Mouse (Mus musculus) 3134 (cell line): ENCODE results near the gene Ptprd.
"Not testable (repeated sequence)": the region's sequence is repeated elsewhere in the genome, so short reads cannot be mapped to it uniquely, and the experiment has no call there.

Source experiments
- DNase-seq: peaks from one replicate; pipeline ENCODE4 v3.0.0-alpha.2; 2011; ENCODE audit warnings: low spot score; ENCODE audit not compliant: insufficient read length; ENCODE audit errors: extremely low read depth

Ptprd gene

DNA sequence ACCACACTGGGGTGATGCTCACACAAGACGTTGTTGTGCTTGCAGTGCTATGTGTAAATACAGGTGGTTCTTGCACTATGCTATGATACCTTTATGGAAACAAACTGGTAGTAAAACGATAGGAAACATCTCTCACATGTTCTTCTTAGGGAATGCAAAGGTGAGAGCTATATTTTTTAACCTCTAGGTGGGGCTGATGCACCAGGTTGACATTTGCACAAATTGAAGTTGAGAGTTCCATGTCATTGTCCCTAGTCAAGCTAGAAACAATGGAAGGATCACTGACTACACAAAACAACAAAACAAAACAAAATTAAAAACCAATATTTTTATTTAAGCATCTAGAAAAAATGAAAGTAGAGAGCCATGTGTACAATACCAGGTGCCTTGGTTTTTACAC lies 250.1 kb downstream of the Ptprd start:
- DNase-seq = peak; percentile 3

DNA sequence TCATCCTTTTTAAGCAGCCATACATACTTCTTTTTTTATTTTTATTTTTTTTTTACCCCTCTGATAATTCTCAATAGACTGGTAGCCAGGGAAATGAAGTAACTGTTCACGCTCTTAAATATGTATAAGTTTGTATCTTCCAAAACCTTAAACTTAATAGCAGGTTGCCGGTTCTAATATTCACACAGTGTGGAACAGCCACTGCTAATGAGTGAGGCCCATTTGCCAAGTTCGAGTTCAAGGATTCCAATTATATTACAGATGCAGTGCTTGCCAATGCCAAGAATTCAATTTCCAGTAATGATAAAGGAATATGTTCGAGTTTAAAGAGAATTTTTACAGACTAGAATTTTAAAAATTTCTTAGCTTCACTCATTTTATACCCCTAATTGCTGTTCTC lies 322.3 kb downstream of the Ptprd start:
- DNase-seq = no peak

DNA sequence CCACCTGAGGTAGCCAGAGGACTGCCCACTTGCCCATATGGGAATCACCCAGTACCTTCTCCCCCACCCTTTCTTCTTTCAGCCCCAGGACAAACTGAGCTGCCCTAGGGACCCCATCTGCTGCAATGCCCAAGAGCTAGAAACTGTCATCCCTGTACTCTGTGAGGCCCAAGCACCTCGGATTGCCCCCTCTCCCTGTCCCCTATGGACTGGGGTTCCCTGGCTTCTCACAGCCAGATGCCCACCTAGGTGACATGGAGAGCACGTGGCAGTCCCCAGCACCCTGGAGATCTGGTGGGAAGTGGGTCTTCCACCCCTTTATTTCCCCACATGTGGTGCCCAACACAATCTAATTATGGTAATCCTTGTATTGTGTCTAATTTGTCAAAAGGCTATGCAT lies 331.5 kb downstream of the Ptprd start:
- DNase-seq = no peak

DNA sequence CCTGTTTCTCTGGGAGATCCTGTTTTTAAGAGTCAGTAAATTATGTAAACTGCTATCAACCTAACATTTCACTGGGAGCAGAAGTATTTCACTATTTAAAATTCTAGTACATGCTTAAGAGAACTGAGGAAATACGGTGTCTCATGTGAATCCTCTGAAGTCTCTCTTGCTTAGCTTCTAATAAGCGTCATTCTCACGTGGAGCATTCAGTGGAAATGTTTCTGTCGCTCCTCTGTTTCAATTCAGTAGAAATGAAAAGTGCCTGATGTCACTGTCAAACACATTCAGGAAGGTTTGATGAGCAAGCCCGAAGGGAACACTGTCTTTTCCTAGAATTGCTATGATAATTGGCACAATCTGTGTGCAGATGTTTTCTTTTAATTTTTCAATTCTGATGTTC lies 350.5 kb downstream of the Ptprd start:
- no peak for DNase-seq

DNA sequence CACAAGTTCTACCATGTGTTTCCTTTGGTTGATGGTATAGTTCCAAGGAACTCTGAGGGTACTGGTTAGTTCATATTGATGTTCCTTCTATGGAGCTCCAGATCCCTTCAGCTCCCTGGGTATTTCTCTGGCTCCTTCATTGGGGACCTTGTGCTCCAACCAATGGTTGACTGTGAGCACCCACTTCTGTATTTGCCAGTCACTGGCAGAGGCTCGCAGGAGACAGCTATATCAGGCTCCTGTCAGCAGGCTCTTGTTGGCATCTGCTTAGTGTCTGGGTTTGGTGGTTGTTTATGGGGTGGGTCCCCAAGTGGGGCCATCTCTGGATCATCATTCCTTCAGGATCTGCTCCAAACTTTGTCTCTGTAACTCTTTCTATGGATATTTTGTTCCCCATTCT lies 414.4 kb downstream of the Ptprd start:
- DNase-seq = not testable (repeated sequence)

DNA sequence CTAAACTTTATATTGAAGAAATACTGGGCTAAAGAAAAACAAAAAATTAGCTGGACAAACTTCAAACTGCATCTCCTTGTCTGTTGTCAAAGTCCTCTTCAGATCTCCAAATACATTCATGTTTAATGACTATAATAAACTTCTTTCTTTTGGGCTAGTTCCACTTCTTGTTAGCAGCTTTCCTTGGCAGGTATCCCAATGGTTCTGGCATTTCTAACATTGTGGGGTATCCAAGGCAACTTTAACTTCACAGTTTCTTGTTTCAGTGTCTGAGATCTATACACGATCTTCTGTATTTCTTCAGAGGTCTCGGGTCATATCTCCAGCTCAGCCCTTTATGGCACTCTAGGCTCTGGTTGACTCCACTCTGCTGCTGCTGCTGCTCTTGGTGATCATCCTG lies 434.5 kb downstream of the Ptprd start:
- no peak for DNase-seq

DNA sequence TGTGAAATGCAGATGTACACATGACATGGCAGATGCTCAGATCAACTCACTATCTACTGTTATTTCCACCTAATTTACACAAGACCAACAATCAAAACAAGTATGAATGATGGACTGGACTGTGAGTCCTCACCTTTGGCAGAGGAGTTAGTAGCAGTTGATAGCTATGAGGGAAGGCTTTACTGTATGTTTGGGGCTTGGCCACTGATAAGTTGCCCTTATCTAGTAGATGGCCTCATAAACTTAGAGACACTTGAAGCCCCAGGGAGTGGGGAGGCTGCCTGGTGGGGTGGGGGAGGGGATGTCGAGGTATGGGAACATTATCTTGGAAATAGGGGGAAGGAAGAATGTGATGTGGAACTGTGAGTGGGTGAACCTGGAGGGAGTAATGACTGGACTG lies 448.0 kb downstream of the Ptprd start:
- DNase-seq = no peak

DNA sequence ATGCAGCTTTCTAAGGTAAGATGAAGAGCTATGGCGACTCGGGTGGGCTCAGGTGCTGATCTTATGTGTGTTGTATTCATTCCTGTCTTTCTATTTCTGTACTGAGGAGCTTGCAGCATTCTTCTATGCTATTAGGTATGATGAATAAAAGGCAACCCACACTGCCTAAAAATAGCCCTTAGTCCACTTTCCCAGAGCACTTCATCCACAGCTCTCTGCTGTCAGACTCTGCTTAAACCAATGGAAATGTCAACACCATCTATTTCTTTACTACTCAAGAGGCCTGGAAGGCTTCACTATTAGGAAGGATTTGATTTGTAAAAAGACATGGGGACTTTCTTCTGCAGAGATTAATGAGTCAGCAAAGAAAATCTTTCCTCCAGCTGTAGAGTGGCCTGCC lies 468.4 kb downstream of the Ptprd start:
- no peak for DNase-seq

DNA sequence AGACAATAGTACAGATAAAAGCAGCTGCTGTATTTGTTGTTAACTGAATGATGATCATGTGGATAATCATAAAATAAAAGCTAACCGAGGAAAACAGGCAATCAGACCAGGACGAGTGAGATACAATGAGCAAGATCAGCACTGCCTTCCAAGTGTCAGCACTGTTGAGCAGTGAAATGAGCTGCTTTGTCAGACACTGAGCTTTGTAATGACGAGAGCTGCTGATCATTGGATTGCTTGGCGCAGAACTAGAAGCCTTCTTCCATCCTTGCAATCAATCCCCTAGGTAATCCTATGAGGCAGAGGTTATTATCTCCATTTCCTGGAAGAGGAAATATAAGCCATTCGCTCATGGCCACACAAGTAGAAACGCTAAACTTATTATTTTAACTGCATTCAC lies 489.9 kb downstream of the Ptprd start:
- DNase-seq = no peak

DNA sequence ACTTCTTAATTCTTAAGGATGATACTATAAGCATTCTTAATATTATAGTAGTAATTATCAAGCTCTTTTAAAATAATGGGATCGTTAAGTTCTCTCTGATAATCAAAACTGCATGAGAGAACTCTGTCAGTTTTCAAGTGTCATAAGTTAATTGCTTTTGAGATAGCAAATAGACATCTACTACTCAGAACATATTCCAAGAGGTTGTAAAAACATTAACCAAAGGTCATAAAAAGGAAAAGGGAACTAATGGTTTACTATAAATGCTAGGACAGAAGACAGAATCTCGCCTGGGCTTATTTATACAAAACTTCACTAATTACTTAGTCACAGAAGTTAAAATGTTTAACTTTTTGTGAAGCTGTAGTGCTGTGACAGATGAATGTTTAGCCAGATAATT lies 494.0 kb downstream of the Ptprd start:
- no peak for DNase-seq

DNA sequence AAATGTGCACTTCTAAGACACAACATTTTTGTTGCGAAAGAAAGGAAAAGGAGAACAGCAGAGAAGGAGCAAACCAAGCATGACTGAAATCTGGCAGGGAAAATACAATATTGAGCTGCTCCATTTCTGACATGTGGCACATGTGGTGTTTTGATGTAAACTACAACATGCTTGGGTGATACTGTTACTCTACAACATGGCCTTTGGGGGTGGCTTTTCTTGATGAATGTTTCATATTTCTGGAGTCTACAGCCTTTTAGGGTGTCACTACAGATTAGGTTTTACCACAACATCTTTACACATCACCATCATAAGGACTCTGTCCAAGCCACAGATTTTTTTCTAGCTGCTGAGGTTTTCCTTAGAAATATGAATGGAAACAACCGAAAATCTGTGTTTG lies 501.5 kb downstream of the Ptprd start:
- DNase-seq = no peak

DNA sequence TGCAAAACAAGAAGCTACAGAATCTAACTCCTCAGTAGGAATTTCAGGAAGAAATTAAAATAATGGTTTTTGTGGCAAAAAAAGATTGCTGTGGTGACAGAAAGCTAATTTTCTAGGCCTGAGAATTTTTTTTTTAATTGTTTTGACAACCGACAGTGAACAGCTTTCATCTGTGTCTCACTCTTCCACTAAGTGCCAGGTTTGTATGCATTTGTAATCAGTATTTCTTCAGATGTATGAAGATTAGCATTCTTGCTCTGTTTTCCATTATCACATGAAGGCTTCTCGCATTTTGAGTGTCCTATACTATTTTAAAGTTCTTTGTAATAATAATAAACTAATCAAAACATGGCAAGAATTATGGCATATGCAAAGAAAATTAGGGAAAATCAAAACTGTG lies 513.5 kb downstream of the Ptprd start:
- no peak for DNase-seq

DNA sequence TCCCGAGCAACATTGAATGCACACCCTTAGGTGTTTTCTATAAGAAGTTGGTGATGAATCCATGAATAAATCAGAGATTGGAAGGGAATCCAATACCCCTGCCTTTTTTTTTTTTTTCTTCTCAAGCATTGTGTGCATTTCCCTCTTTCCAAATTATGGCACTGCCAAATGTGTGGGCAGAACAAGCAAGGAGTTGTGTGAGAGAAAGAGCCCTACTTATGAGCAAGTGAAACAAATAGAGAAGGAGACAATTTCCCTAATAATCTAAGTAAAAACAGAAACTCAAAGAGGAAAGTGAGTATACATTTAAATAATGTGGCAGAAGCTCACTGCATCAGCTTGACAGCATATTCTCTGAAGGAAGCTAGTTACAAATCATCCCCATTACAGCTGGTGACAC lies 536.0 kb downstream of the Ptprd start:
- no peak for DNase-seq

DNA sequence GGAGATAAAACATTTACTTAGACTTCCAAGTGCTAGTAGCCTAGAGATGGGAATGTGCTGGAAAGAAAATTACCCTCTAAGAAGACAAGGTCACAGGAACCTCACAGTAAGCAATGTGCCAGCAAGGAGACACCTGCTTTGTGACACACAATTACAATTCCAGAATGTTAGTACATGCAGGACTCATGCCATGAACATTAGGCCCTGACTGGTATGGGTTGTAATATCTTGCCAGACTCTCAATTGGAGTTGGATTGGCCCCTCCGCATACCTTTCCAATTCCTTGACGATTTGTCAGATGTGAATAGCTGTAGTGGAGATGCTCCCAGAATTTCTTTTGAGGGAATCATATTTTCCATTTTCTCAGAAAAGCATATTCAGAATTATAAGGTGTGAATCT lies 547.0 kb downstream of the Ptprd start:
- DNase-seq = no peak

DNA sequence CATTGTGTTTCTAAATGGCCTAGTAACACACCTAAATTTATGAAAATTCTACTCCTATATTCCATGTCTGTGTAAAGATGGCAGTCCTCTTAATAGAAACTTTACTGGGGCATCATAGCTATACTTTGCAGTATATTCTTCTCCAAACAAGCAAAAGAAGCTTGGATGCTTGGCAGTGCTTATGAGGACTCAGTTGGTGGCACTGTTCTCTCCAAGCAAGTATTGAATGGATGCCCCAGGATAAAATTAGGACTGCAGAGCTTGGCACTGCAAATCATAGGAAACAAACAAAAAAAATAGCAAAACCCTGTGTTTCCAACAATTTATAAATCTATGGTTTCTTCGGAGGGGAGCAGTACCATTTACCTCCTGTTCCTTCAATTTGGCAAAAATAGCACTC lies 549.5 kb downstream of the Ptprd start:
- DNase-seq = no peak

DNA sequence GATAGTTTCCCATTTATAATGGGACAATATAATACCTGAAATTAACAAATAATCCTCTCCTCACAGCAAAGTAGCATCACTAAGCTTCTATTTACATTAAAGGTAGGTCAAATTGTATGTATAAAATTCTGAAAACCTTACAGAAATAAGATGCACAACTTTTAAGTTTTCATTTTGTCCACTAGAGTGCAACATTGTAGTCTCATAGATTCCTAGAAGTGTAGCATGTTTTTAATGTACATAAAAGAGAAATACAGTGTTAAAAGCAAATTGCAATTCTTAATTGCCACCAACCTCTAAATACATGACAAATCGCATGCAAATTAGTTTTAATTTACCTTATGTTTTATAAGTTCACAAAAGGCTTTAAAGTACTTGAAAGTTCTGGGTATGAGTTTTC lies 556.1 kb downstream of the Ptprd start:
- no peak for DNase-seq

DNA sequence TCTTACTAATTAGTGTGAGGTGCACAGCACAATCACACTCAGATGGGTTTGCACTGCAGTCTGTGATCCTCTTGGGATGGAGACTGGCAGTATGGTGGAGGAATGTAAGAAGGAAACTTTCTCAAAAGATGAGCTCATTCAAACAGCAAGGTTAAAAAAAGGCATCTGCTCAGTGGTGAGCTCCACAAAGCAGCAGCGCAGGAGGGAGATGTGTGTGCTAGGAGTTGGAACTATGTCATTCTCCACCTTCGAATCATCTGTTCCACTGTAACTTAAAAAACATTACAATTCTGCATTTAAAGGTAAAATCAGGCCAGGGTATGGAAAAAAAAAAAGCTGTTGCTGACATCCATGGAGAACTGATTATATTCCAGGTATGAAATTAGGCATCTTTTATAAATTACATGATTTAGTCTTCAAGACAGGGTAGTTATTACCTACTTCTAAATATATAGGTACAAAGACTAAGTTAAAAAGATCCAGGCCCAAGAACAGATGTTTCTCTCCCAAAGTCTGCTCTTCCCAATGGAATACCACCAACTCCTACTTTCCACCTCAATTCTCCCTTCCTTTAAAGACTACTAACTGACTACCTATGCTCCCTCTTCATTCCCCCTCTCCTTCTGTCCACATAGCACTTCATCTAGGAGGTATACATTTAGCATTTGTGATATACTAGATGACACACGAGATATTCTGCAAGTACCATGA lies 562.0 kb downstream of the Ptprd start:
- DNase-seq = no peak

DNA sequence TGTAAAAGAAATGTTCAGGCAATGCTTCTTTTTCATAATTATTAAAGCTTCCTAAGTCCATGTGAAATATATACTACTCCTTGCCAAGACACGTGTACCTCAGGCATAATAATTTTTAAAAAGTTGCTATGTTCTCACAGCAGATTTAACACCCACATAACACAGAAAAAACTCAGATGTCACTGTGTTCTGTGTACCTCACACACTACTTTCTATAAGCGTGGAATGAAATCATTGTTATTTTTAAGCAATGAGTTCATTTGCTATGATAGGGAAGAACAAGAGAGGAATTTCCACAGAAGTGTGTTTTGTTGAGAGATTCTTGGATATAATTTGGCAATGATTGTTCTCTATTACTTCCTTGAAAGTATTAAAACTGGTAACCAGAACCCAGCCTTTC lies 562.9 kb downstream of the Ptprd start:
- no peak for DNase-seq

DNA sequence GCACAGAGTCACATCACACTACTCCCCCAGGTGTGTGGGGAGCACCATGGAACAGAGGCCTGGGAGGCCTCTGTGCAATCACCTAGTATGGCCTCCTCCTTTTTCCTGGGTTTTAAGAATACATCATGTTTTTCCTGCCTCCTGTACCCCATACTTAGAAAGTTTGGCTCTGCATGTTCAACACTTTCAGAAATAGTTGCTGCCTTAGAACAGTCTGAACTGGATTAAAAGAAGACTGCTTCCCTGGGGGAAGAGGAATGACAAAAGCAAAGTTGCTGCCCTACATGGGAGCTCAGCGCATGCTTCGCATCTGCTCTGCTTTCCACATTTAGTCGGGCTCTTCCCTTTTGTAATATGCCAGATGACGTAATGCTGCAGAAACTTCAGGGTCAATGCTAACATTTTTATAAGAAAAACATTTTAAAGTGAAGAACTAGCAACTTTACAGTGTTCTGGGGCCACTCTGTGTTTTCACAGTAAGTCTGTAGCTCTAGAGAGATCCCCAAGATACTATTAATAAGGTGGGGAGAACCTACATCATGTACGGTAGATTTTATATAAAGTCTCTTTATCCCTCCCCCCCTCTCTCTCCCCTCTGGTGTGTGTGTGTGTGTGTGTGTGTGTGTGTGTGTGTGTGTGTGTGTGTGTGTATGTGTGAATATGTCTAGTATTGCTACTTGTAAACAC lies 564.2 kb downstream of the Ptprd start:
- no peak for DNase-seq

DNA sequence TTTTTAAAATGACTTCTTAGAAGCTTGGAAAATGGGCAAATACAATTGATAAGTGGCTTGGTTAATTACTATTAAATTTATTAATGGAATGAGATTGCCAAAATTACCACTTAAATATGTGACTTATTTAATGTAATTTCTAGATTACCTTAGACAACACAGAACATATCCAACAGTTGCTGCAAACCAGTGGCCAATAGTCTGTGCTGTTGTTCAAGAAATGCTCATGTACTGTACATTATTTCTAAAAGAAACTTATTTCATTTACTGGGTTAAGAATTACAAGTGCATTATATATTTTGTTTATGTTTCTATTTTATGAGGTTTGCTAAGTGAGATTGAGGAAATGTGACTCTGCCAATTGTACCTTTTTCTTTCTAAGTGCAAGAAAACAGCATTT lies 567.3 kb downstream of the Ptprd start:
- DNase-seq = no peak

DNA sequence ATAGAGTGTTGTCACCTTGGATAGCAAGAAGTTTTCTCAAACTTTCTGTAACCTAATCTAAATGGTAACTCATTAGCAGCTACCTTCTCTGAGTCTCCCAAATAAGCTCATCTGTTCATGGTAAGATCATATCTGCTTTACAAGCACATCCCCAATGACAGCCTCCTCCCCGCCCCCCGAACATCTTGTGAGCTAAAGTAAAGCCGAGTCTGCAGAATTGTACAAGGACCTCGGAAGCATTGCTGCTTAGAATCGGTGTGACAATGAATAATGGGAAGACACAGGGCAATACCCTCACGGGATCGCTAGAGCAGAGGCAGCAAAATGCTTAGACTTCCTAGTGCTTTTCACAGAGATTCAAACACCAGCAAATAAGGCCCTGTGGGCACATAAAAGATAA lies 571.7 kb downstream of the Ptprd start:
- DNase-seq = no peak

DNA sequence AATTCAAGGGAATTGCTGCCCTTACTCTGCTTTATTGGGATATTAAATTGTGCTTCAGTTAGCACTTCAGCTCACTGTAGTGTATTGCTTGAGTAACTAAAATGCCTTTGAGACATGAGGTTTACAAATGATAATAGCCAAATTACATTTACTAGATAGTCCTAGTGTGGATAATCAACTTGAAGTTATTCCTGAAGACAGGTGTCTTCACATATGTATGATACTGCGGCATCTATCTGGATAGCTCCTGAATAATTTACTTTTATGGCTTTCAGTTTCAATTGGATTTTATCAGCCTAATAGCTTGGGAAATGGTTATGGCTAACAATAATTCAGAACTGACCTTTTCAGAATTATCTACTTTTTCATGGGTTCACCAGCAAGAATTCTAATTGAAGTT lies 598.6 kb downstream of the Ptprd start:
- no peak for DNase-seq

DNA sequence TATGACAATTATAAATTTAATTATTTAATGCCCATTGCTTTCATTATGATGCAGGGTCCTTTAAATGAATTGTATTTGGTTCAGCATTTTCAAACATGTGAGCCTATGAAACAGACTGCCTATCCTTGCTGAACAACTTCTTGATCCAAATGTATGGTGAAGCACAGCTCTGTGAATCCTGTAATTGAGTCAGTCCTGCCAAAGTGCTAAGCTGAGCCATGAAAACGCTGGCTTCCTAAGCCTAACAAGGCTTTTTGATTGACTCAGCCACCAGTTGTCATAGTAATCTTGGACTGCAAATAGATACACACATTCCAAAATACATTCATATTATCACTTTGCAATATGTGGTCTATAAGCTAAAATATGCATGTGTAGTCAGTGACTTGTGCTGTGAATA lies 625.1 kb downstream of the Ptprd start:
- DNase-seq = no peak
